Mouse (Mus musculus) brown adipose tissue, adult 24 weeks (tissue): ENCODE data around the gene Ttc12. TPM values are rescaled to one million over a fixed set of nuclear protein-coding genes. Genes with fewer than 3 reads are reported as not detected.

Source experiments
- H3K27ac ChIP-seq: fragments of 200-500 bp; replicated peaks from 2 replicates; pipeline ENCODE4 v1.5.1; 2012; ENCODE audit warnings: low read depth, mild to moderate bottlenecking, low read length
- H3K4me1 ChIP-seq: fragments of 200-500 bp; 2 replicates; pipeline ENCODE4 v1.6.1; 2012; ENCODE audit warnings: low read length, mixed read lengths; ENCODE audit not compliant: control insufficient read depth, insufficient read depth, insufficient read length
- H3K4me3 ChIP-seq: fragments of 200-500 bp; 2 replicates; pipeline ENCODE4 v1.5.1; 2012; ENCODE audit warnings: low read depth, mild to moderate bottlenecking, low read length, moderate library complexity; ENCODE audit not compliant: insufficient read depth
- polyA plus RNA-seq: library from polyadenylated mRNA; stranded (reverse); fragments of >200 nt; gene quantifications from 2 replicates; pipeline ENCODE4 v1.2.4, GENCODE M21; 2012; ENCODE audit not compliant: missing spikeins, insufficient read depth, insufficient read length

Ttc12 gene
- polyA plus RNA-seq, 1 experiment = 2.1 TPM

GRCm38 (mm10) chr9:49509094-49509493 is 23.1 kb upstream of the Ttc12 start:
- H3K4me1 ChIP-seq = no peaks in the 10 kb centered on the region; the same call in 1 of the 2 replicates
- H3K27ac ChIP-seq = no peak overlapping the region
- no peak overlapping the region for H3K4me3 ChIP-seq

- Histone ChIP-seq H3K27ac (no peak overlapping the region), H3K4me1 (no peaks in the 10 kb centered on the region; the same call in 1 of the 2 replicates), H3K4me3 (no peak overlapping the region)
These were observed 22.0 kb upstream of the Ttc12 start for GRCm38 (mm10) chr9:49507829-49508585.

DNA sequence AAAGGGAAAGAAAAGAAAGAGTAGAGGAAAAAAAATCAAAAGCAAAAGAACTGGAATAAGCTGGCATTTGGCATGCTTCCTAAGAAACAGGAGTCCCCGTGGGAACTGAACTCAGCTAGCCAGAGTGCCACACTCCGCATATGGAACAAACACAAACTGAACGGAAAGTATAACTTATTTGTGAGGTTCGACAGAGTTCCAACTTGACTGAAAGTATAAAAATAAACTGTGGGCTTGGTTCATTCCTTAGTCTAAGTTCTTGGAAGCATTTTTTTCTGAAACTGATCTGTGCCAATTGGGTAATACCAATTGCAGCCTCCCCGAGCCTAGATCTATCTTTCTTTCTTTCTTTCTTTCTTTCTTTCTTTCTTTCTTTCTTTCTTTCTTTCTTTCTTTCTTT is 18.6 kb upstream of the Ttc12 start:
- no peak overlapping the region for H3K27ac ChIP-seq
- H3K4me1 ChIP-seq = no peaks in the 10 kb centered on the region; the same call in 1 of the 2 replicates
- no peak overlapping the region for H3K4me3 ChIP-seq

DNA sequence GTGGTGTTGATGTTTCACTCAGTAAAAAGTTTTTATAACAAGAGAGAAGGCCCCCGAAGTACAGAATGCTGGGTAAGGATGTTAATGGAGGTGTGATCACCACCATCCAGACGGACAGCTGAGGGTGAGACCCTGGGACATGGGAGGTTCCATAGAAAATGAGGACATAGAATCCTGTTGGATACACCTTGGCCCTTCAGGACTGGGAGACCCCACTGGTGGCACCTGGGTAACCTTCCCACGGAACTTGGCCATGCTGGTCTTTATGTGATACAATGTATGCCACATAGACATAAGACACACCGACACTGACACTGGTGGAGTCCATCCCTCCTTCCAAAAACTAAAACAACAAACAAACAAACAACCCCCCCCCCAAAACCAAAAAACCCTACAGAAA is 16.2 kb upstream of the Ttc12 start:
- Histone ChIP-seq H3K4me3 (no peak overlapping the region), H3K4me1 (no peaks in the 10 kb centered on the region), H3K27ac (no peak overlapping the region)

GRCm38 (mm10) chr9:49499878-49500277 is 13.9 kb upstream of the Ttc12 start:
- H3K4me1 ChIP-seq = no peaks in the 10 kb centered on the region
- no peak overlapping the region for H3K4me3 ChIP-seq
- H3K27ac ChIP-seq = no peak overlapping the region

DNA sequence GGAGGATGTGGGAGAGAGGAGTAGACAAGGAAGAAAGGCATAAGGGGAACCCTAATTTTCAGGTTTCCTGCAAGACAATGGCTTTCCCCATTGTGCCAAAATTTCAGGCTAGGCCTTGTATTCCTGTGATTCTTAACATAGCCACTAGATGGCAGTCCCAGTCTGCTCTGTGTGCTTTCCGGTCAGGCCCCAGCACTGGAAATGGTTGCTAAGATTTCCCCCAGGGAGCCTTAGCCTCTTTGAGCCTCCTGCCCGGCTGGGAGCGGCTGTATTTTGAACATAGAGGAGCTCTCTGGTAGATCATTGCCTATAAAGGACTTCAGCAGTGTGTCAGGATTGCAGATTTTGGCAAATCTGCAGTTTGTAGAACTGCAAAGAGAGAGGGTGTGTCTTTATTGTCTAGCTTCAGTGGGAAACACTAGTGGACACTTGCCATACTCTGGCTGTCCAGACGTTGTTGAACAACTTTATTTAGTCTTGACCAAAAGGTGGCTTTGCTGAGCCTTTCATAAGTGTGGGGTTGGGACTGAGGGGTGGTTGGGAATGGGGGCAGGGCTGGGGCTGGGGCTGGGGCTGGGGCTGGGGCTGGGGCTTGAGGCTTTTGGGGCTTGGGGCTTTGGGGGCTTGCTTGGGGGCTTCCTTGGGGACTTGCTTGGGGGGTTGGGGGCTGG is 8.1 kb upstream of the Ttc12 start:
- Histone ChIP-seq H3K4me1 (no peaks in the 10 kb centered on the region), H3K4me3 (no peak overlapping the region), H3K27ac (no peak overlapping the region)

- H3K4me1 ChIP-seq = no peaks in the 10 kb centered on the region
- no peak overlapping the region for H3K27ac ChIP-seq
- no peak overlapping the region for H3K4me3 ChIP-seq
These were observed 4.6 kb upstream of the Ttc12 start for GRCm38 (mm10) chr9:49490609-49491008.

- H3K4me1 ChIP-seq = no peaks in the 10 kb centered on the region
- no peak overlapping the region for H3K27ac ChIP-seq
- H3K4me3 ChIP-seq = no peak overlapping the region
These were observed 3.2 kb upstream of the Ttc12 start for GRCm38 (mm10) chr9:49488912-49489895.

DNA sequence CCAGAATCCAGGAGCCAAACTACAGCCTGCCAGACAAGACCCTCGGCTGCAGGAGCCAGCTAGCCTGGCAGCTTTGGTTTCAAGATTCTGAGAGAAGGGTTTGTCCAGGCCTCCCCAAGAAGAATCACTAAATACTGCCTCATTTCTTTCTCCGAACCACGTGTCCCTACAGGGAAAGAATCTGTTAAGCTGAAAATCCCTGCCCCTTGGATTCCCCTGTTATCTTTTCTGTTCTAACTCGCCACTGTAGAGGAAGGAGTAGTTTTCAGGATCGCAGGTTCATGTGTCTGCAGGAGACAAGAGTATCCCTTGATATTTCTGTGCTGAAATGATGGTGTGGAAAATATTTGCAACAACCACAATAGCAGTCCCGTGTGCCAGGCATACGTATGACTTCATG is 2.2 kb upstream of the Ttc12 start:
- H3K4me3 ChIP-seq = no peak overlapping the region
- H3K4me1 ChIP-seq = peaks cover 4% of the 10 kb centered on the region; the same call in 1 of the 2 replicates
- H3K27ac ChIP-seq = no peak overlapping the region

DNA sequence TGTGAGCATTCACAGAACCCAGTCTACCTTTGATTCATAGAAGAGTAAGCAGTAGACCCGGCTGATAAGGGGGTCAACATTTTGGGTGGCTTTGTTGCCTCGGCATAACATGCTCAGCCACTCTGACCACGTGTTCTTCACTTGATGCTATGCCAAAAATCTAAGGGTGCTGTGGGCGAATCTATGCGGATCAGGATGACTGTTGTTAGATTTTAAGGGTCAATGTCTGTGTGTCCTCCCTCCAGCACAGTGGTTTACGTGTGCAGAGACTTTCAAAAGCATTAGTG is 1.6 kb upstream of the Ttc12 start:
- H3K4me3 ChIP-seq = no peak overlapping the region
- no peak overlapping the region for H3K27ac ChIP-seq
- peaks cover 4% of the 10 kb centered on the region; the same call in 1 of the 2 replicates for H3K4me1 ChIP-seq

DNA sequence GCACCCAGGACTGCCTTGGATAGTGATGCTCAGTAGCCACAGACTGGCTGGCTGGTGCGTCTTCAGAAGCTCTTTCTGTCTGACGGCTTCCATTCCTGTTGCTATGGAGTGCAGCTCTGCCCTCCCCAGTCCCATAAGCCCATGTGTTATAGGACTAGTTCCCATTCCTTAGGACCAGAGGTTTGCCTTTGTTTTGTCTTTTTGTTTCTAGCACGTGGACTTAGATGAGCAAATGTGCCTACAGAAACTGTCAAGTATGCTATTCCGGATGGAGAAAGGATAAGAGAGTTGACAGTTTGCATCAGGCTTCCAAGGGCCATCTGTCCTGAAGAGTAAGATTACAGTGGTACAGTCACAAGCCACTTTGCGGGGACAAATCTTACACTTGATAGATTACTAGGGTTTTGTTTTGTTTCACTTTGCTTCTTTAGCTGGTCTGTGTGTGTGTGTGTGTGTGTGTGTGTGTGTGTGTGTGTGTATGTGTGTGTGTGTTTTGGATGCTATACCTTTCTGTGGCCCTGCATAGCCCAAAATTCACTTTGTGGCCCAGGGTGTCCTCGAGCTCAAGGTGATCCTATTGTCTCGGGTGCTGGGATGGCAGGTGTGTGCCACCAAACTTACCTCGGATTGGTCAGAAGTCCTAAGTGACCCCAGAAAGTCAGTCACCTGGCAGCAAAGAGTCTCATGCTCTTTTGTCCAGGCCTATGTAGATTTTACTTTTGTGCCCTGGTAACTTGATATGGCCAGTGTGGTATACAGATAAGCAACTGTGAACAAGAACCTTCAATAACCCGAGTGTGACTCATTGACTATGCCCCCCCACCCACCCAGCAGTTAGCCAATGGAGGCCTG is 1.0 kb upstream of the Ttc12 start:
- peaks cover 4% of the 10 kb centered on the region; the same call in 1 of the 2 replicates for H3K4me1 ChIP-seq
- H3K27ac ChIP-seq = no peak overlapping the region

GRCm38 (mm10) chr9:49485250-49485891 is 654 bp downstream of the Ttc12 start:
- Histone ChIP-seq H3K4me1 (peaks cover 4% of the 10 kb centered on the region; the same call in 1 of the 2 replicates), H3K27ac (no peak overlapping the region), H3K4me3 (peak overlapping the region; percentile 59)

More for the DNA sequence above, 1.0 kb upstream of the Ttc12 start:
- H3K4me3 ChIP-seq = no peak overlapping the region

DNA sequence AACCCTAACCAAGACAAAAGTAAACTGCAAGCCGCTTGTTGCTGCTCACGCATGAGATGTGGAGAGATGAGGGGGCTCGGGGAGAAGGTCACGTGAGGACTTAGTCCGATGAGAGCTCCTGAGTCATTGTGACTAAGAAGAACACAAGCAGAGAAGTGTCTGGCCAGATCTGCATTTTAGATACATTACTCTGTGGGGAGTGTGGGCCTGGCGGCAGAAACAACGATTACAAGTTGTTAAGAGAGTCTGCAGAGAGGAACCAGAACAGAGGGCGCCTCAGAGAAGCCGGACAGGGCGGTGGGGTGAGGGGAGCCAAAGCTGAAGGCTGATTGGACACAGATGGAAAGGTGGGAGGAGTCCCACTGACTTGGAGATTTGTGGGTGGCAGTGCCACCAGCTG is 2.7 kb downstream of the Ttc12 start:
- peaks cover 4% of the 10 kb centered on the region; the same call in 1 of the 2 replicates for H3K4me1 ChIP-seq
- no peak overlapping the region for H3K27ac ChIP-seq
- no peak overlapping the region for H3K4me3 ChIP-seq

- Histone ChIP-seq H3K27ac (no peak overlapping the region), H3K4me3 (no peak overlapping the region), H3K4me1 (no peaks in the 10 kb centered on the region)
These were observed 13.9 kb downstream of the Ttc12 start for GRCm38 (mm10) chr9:49472126-49472525.
